Mouse (Mus musculus): ENCODE results near the gene Rsph1. TPM values are rescaled to one million over a fixed set of nuclear protein-coding genes. Genes with fewer than 3 reads are reported as not detected.

The Rsph1 gene
- total RNA-seq (2021) = 10 to 100 TPM; 10.0 to 12.5 TPM
- long read RNA-seq, experiment 1, partial matches to known transcripts = 3 of 9 reads
- long read RNA-seq, experiment 1, other reads (novel, unspliced or antisense) = 3 of 9 reads
- long read RNA-seq, experiment 2, transcript Rsph1-201 (9 exons, 1,191 nt) = major isoform, 6 of 16 reads
- long read RNA-seq, experiment 2, partial matches to known transcripts = 9 of 16 reads
- long read RNA-seq, experiment 2, other reads (novel, unspliced or antisense) = 1 of 16 reads

DNA sequence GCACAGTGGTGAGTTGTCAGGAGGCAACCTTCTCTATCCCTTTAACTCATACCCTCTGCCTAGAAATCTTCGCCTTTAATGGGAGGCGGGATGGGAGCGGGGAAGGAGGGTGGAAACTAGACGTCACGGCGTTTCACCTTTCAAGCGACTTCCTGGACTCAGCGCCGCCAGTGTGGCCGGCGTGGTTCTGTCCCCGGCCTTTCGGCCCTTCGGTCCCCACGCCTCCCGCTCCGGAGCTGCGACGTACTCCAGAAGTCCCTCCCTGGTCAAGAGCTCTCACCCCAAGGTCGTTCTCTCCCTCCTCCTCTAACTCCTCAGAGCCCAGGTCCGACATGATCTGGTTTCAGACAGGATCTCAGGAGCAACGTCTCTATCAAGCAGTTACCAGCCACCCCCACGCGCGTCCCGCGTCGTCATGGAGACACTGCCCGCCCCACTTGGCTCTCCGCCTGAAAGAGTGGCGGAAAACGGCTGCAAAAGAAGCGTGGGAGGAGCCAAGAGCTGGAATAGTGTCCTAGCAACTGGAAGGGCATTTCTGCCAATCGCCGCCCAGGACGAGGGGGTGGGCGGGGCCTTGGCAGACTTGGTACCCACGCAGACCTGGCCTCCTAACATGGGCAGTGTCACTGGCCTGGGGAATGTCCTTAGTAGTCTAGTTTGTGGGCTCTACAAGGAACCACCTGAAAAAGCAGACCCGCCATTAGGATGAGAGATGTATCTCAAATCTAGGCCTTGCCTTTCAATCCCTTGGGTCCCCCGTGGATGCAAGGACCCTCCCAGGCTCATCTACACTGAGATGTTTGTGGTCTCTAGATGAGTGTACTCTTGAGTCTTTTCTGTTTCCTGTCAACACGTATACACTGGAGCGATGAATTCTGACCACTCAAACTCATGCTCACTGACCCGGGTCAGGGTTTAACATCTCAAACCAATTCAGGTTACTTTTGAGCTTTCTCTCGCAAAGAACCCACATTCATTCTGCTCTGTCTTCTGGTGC, at the start of gene Rsph1:
Gene Rsph1 (minus strand): TSS at position 462 of the 997 bp plus-strand sequence.
- intact Hi-C loops (cut with DNase I; ENCODE audit: low total_unique reads) = no loop called here
- DNase-seq = peak; percentile 99

DNA sequence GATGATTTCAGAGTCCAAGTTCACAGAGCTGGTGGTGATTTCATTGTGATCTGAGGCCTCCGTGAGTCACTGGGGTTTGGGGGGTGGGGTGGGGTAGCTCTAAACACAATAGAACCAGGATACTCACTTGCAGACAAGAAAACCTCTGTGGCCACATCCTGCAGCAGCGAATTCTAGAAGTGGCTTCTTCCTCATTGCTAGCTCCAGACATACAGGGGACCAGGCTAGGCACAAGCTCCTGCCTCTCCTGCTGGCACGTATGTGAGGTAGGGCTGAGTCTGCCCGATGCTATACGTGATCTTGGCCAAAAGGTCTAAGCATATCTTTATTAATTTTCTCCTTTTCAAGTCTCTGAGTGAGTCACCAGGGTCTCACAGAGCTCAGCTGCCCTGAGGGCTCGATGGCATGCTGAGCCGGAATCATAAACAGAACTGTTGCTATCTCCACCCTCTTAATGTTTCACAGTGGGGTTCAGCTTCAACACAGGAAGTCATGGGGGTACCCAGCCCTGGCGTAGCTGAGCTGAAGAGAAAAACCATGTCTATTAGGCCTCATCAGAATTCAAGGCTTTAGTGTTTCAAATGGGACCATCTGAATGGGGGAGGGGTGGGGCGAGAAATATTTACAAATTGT, 49.2 kb upstream of the Rsph1 start:
- DNase-seq = no peak
- intact Hi-C loops (cut with DNase I; ENCODE audit: low total_unique reads) = loop anchor here (5.0 kb wide), 1 partner anchor 166 kb away; no protein-coding TSS in a partner anchor

DNA sequence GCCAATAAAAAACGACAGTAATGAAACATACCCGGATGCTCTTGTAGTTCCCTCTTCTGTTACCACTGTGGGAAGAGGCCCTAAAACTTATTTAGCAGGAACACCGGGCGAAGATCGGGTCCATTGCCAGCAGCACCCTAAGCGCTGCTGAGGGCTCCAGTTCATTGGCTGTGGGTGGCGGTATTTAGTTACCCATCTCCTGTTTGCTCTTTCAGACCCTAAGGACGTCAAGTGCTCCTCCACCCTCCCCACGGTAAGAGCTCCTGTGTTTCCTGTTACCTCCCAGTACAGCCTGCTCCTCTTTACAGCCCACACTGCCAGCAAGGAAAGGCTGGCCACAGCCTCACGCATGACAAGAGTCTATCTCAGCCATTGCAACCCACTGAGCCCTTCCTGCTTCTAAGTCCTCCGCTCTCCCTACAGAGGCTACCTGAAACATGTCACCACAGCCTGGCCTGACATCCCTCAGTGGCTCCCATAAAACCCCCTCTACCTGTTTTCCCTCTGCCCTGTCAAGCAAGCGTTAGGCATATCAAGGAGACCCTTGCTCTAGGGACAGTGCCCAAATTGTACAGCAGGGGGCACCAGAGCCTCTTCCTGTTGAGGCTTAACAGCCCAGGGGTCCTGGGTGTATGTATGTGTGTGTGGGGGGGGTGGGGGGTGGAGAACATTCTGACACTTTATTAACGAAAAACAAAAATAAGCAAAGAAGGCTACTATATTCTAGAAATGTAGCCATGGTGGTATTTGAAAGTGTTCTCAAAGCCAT, 48.5 kb upstream of the Rsph1 start:
- DNase-seq = no peak
- intact Hi-C loops (cut with DNase I; ENCODE audit: low total_unique reads) = loop anchor here (5.0 kb wide), 1 partner anchor 167 kb away; no protein-coding TSS in a partner anchor

DNA sequence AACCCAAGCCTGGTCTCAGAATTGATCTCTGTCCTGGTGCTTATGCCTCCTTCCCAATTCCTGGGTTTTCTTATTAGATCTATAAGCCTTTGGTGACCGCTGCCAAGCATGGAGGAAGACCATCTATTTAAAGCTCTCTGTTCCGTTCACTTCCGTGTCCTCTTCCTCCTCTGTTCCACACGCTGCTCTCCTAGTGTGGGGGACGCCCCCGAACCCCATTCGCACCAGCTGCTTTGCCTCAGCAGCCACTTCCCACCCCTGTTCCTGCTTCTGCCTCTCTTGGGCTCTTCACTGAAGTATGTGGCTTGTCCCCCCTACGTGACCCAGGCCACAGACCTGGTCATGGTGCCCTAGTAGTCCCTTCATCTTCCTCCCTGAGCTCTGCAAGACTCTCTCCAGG, 47.0 kb upstream of the Rsph1 start:
- intact Hi-C loops (cut with DNase I; ENCODE audit: low total_unique reads) = no loop called here

DNA sequence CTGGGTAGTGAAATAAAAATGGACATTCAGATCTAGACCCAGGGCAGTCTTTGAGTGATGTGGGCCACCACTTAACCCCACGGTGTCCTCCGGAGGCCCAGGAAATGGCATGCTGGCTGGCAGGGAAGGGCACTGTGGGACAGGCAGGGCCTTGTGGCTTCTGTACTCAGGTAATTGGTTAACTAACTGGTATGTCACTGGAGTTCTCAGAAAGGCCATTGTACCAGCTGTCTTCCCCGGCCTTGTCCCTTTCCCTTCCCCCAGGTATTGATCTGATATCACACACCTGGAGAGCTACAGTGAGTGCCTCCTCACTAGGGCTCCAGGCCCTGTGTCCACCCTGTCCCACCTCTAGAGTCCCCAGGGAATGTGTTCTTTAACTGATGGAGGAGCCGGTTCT, 46.2 kb upstream of the Rsph1 start:
- DNase-seq = no peak
- intact Hi-C loops (cut with DNase I; ENCODE audit: low total_unique reads) = no loop called here

More for the DNA sequence above, 47.0 kb upstream of the Rsph1 start:
- no peak for DNase-seq

DNA sequence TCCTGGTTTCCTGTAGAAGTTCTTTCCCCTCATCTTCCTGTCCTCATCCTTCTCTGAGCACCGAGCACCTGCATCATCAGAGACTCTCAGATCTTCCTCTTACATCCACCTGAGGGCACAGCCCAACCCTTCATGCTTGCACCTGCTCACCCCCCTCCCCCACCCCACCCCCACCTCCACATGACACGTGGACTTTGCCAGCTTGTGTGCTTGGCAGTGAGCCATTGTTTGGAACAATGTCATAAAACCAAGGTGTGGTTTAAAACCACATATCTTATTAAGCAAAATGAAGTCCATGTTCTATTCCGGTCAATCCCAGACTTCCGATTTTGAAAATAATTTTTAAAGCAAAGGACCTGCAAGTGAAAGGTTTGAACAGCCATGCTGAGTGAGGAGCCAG, 45.3 kb upstream of the Rsph1 start:
- intact Hi-C loops (cut with DNase I; ENCODE audit: low total_unique reads) = no loop called here
- DNase-seq = no peak

DNA sequence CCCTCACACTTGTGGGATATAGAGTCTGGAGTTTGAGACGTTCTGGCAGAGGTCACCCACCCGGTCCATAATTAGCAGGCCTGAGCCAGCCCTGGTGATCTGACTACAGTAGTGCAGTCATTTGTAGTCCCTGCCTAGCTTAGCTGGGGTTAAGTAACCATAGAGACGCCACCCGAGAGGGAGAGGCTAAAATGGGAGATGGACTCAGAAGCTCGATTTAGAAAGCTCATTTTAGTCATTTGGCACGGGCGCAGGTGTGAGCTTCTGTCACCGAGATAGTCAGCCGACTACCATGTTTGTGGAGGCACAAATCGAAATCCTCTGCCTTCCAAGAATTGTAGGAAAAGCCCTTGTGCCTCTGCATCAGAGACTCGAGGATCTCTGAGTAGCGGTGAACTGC, 44.2 kb upstream of the Rsph1 start:
- peak; percentile 48 for DNase-seq
- intact Hi-C loops (cut with DNase I; ENCODE audit: low total_unique reads) = no loop called here

DNA sequence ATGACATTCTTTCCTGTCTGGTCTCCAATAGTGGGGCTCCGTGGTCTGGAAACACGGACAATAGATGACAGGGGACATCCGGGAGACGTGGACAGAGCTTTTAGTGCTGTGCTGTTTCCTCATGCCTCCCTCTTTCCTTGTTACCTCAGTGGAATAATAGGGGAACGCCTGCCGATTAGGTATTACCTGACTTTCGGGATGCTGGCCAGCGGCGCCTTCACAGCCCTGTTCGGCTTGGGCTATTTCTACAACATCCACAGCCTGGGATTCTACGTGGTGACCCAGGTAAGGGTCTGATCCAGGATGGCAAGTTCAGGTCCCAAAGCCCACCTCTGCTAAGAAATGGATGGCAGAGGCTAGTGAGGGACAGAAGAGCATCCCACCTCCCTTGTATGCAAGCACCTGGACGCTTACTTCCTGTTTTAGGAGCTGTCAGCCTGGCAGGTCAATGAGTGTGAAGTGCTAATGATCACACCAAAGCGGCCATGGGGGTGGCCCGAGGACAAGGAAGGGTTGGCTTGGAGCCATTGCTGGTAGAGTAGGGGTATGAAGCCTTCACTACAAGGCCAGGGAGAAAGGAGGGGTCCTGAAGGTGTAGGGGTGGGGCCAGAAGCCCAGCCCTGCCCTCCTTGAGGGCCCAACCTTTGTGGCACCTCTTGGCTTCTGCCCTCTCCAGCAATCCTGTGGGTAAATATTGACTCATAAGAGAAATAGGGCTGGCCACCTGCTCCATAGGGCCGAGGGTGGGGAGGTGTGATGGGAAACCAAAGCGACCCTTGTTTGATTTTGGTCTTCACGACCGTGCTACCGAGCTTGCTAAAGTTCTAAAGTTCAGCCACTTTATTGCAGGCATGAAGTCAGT, 42.0 kb upstream of the Rsph1 start:
- no peak for DNase-seq
- intact Hi-C loops (cut with DNase I; ENCODE audit: low total_unique reads) = no loop called here

DNA sequence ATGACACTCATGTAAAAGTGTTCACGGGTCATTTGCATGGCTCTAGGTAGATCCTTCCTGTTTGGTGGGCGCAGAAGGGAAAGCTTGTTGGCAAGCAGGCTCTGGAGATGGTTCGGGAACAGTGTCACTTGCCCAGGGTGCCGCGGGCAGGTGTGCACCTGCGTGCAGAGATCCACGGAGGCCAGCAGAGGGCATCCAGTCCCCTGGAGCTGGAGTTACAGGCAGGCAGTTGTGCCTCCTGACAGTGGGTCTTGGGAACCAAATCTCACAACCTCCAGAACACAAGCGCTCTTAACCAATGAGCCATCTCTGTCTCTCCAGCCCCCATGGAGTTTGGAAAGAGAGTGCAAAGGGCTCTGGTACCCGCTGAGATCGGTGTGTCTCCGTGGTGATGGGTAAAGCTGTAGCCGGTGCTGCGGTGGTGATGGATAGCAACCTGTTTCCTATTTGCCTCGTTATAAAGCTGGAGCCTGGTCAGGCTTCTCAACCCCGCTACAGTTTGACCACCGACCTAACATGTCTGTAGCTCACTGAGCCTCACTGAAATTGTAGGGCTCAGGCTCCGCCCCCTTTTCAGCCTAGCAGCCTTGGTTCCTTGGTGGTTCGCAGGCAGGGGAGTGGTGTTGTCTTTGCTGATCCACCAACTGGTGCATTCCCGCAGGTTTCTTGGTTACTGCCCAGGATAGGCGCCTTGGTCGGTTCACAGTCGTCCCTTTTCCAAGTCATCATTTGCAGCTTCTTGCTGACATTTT, 40.5 kb upstream of the Rsph1 start:
- intact Hi-C loops (cut with DNase I; ENCODE audit: low total_unique reads) = no loop called here
- DNase-seq = no peak

DNA sequence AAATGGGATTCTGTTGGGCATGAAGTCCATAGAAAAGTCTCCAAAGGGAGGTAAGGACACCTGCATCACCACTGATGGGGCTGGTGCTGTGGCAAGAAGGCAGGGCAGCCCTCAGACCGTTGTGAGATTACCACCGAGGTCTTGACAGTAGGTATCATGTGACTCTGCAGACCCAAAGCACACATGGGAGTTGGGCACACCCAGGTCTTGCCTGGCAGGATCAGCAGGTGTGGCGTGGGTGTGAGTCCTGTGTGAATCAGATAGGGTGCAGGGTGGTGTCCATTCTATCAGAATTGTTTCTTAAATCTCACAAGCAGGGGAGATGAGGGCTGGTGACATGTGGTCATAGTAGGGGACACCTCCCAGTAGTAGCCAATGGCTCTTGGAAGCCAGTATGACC, 39.8 kb upstream of the Rsph1 start:
- no peak for DNase-seq
- intact Hi-C loops (cut with DNase I; ENCODE audit: low total_unique reads) = no loop called here

DNA sequence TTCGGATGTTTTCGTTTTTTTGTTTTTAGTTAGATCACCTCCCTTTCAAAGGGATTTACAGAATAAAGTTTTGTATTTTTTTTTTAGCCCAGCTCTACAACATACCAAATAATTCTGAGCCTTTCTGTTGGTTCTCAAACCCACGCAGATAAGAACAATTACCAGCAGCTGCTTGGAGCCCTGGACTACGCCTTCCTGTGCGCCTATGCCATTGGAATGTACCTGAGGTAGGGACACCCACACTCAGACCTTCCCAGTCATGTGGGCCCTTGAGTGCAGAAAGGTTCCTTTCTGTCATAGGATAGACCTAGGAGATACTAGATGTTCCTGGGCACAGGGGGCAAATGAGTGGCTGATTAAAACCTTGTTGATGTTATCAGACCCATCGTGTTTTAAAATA, 38.8 kb upstream of the Rsph1 start:
- DNase-seq = no peak
- intact Hi-C loops (cut with DNase I; ENCODE audit: low total_unique reads) = no loop called here

DNA sequence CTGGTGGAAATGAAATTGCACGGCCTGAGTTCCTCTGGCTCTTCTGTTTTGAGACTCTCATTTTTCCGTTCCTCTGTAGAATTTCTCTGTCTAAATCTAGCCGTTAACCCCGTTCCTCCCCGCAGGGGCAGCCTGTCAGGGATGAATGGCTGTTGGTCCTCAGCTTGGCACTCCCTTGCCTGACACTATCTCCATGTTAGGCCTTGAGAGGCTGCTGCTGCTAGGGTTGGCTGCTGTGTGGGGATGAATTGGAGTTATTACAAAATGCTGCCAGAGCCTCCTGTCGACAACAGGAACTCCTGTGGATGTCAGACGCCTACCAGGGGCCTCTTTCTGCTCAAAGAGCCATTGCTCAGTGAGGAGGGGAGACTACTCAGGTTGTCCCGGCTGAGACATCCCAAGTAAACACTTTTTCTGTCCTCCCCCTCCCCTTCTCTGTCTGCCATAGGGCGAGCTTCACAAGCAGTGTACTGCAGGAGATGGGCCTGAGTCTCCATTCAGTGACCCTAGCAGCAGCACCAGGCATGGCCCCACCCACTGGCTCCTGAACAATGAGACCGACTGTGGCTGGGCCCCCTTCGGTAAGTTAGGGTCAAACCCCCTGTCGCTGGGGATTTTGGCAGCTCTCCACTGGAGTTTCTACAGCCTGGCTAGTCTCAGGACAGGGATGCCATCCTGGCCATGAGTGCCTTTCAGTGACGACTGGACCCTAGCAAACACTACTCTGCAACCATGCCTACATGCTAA, 38.0 kb upstream of the Rsph1 start:
- intact Hi-C loops (cut with DNase I; ENCODE audit: low total_unique reads) = no loop called here
- no peak for DNase-seq

DNA sequence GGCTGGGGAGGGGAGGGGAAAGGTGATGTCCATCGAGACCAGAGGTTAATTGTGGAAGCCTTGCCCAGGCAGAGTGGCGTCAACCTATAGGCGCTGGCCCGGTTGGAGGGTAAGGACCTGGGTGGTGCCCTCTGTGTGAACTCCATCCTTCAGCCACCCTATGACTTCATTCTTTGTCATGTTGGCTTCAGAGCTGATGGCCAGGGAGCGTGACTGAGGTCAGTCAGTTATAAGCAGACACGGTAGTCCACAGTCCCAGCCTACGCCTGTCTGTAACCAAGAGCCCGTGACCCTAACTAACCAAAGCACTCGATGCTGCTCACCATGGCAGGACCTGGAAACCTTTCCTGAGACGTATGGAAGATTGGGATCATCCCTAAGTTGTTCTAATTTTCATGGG, 35.5 kb upstream of the Rsph1 start:
- no peak for DNase-seq
- intact Hi-C loops (cut with DNase I; ENCODE audit: low total_unique reads) = no loop called here

DNA sequence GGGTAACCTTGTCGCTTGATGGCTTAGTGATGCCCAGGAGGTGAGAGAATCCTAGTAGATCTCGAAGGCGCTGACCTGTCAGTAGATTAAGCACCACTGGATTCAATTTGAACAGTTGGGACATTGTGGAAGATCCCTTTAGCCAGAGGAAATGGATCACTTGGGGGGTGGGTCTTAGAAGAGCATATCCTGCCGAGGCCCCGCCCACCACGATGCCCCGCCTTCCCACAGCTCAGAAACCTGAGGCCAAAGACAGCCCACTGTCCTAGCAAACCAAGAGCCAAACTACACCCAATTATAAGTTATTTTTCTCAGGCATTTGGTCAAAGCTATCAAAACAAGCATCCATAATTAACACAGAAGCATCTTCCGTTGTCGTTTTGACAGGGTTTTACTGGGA, 33.9 kb upstream of the Rsph1 start:
- intact Hi-C loops (cut with DNase I; ENCODE audit: low total_unique reads) = no loop called here

DNA sequence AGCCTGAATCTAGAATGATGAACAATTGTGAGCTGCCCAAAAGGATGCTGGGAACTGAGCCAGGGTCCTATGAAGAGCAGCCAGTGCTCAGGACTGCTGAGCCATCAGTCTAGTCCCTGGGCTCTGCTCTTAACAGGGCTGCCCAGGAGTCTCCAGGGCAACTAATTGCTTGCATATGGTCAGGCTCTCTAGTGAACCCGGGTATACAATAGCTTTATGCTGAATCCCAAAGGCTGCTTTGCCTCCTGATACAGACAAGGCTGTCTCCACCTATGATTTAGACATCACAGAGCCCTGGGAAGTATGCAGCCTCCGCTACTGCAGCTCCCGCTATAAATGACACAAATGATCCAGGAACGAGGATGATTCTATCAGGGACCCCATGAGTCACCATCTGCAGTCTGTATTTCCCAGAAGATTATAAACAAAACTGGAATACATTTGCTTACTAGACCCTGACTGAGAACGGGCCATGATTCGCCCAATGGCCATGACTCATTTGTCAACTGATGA, 32.2 kb upstream of the Rsph1 start:
- peak; percentile 52 for DNase-seq
- intact Hi-C loops (cut with DNase I; ENCODE audit: low total_unique reads) = loop anchor here (5.0 kb wide), 1 partner anchor 37 kb away; no protein-coding TSS in a partner anchor

More for the DNA sequence above, 33.9 kb upstream of the Rsph1 start:
- DNase-seq = no peak

DNA sequence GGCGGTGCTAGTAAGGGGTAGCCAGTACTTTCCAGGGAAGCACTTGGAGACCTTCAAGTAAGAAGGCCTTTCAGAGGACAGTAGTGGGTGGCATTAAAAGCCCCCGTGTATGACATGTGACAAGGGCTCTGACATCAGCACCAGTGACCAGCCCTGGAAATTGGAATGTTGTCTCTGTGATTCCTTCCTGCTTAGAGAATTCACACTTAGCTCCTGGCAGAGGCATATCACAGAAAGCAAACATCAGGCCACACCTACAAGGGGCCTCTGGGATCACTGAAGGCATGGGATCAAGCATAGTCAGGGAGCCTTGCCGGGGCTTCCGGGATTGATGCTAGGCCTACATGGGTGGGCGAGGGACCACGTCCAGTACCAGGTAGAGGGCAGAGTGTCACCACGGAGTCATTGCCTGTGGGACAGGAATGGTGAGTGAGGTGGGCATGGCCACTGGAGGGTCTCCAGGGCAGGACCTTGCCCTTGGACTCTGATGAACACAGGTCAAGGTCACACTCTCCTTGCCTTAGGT, 31.2 kb upstream of the Rsph1 start:
- no peak for DNase-seq
- intact Hi-C loops (cut with DNase I; ENCODE audit: low total_unique reads) = loop anchor here (1.0 to 5.0 kb wide), 2 partner anchors 36 to 54 kb away; no protein-coding TSS in a partner anchor

DNA sequence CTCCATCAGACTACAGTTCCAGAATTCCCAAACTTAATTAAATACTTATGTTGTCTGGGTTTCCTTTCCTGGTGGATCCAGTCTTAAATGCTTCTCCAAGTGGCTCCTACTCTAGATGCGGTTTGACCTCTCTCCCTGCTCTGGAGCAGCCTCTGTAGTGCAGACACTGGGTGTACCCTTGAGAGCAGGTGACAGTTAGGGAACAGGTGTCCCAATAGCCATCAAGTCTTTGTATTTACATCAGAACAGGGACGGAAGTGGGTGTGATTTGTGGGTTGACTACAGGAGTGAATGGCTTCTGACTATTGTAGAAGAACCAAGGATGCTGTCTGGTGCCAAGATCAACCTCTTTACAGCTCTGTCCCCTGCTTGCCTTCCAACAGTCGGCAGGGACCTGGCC, 30.6 kb upstream of the Rsph1 start:
- no peak for DNase-seq
- intact Hi-C loops (cut with DNase I; ENCODE audit: low total_unique reads) = loop anchor here (1.0 to 5.0 kb wide), 2 partner anchors 35 to 53 kb away; no protein-coding TSS in a partner anchor

Data from gastrocnemius, postnatal 14 days (tissue).